Mouse (Mus musculus): ENCODE data around the gene Ubr1.

Gene Ubr1

GRCm38 (mm10) chr2:120850424-120851082 lies 120.0 kb downstream of the Ubr1 start, which contains the start of gene Ttbk2:
TSS of gene Ttbk2 (minus strand) at chr2:120850604.
- DNase-seq: peak; percentile 99

GRCm38 (mm10) chr2:120849449-120850423 lies 120.8 kb downstream of the Ubr1 start, which contains the start of gene Cdan1:
TSS of gene Cdan1 (minus strand) at chr2:120850128.
- peak; percentile 61 for DNase-seq

GRCm38 (mm10) chr2:120845280-120845679 lies 125.2 kb downstream of the Ubr1 start:
- no peak for DNase-seq

GRCm38 (mm10) chr2:120843990-120844389 lies 126.5 kb downstream of the Ubr1 start:
- no peak for DNase-seq

GRCm38 (mm10) chr2:120841211-120841610 lies 129.3 kb downstream of the Ubr1 start:
- no peak for DNase-seq

GRCm38 (mm10) chr2:120835167-120835566 lies 135.3 kb downstream of the Ubr1 start:
- no peak for DNase-seq

GRCm38 (mm10) chr2:120826936-120827638 lies 143.4 kb downstream of the Ubr1 start:
- no peak for DNase-seq
